Mouse (Mus musculus) bone marrow, adult 2 months (tissue): ENCODE results near the gene Map10. TPM values are rescaled to one million over a fixed set of nuclear protein-coding genes. Genes with fewer than 3 reads are reported as not detected.

ENCODE experiments used
- H3K27ac ChIP-seq: fragments of 200-500 bp; 2 replicates; pipeline ENCODE4 v1.5.1; 2012; ENCODE audit warnings: low read depth, mild to moderate bottlenecking, control low read depth, inconsistent platforms, low read length; ENCODE audit not compliant: control insufficient read depth, poor library complexity, insufficient read depth
- H3K4me1 ChIP-seq: fragments of 200-500 bp; 2 replicates; pipeline ENCODE4 v1.6.1; 2011; ENCODE audit warnings: low read length; ENCODE audit not compliant: control insufficient read depth, insufficient read depth
- H3K4me3 ChIP-seq: fragments of 200-500 bp; replicated peaks from 2 replicates; pipeline ENCODE3; 2011; ENCODE audit warnings: mild to moderate bottlenecking, low read depth, low read length, control low read depth; ENCODE audit not compliant: control insufficient read depth
- CTCF ChIP-seq: fragments of 200-500 bp; IDR thresholded peaks from 2 replicates; pipeline ENCODE4 v1.5.1; 2011; ENCODE audit warnings: low read length, control low read depth; ENCODE audit not compliant: control insufficient read depth, insufficient read depth
- POLR2A ChIP-seq: fragments of 200-500 bp; IDR thresholded peaks from 2 replicates; pipeline ENCODE4 v1.6.1; 2011; ENCODE audit warnings: low read depth, mild to moderate bottlenecking, control low read depth, low read length, borderline replicate concordance; ENCODE audit not compliant: control insufficient read depth
- WGBS: fragments of 180-500 bp; shearing (Covaris S2); methylation state at CpG from one replicate; pipeline ENCODE4 v1.1.7; 2018; 5-methylcytosine and 5-hydroxymethylcytosine counted together
- polyA plus RNA-seq: library from polyadenylated mRNA; stranded (reverse); fragments of >200 nt; gene quantifications from 2 replicates; pipeline ENCODE4 v1.2.4, GENCODE M21; 2011; ENCODE audit warnings: low replicate concordance; ENCODE audit not compliant: missing spikeins, insufficient read depth, insufficient read length

Gene Map10
- polyA plus RNA-seq, 1 experiment = 0.42 TPM

- Histone ChIP-seq H3K4me3 (no peak overlapping the region), H3K4me1 (no peaks in the 10 kb centered on the region), H3K27ac (no peak overlapping the region)
- no peak for TF ChIP-seq POLR2A
- TF ChIP-seq CTCF = no peak
- WGBS = 72% methylated on average over 3 of the region's 3 CpGs
These were observed 6.2 kb downstream of the Map10 start for GRCm38 (mm10) chr8:125675796-125676195.

DNA sequence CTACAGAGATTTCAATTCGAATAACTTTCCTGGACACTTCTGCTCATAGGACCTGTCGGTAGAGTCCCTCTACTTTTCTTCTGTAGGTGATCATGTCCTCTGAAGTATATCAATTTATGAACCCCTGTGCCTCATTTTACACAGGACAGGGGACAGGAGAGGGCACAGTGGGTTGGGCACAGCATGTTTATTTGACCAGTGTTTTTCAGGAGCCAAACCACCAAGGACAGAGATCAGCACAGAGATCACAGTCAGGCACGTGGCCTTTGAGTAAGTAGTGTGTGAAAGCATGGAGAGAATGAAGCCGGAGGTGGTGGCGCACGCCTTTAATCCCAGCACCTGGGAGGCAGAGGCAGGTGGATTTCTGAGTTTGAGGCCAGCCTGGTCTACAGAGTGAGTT is 7.9 kb downstream of the Map10 start:
- Histone ChIP-seq H3K27ac (no peak overlapping the region), H3K4me3 (no peak overlapping the region), H3K4me1 (no peaks in the 10 kb centered on the region)
- 87% methylated on average over 6 of the region's 6 CpGs for WGBS
- TF ChIP-seq CTCF = no peak

- Histone ChIP-seq H3K27ac (no peak overlapping the region), H3K4me3 (no peak overlapping the region), H3K4me1 (no peaks in the 10 kb centered on the region)
- WGBS = 82% methylated on average over 8 of the region's 8 CpGs
- no peak for TF ChIP-seq CTCF
- TF ChIP-seq POLR2A = no peak
These were observed 9.4 kb downstream of the Map10 start for GRCm38 (mm10) chr8:125678854-125679648.

DNA sequence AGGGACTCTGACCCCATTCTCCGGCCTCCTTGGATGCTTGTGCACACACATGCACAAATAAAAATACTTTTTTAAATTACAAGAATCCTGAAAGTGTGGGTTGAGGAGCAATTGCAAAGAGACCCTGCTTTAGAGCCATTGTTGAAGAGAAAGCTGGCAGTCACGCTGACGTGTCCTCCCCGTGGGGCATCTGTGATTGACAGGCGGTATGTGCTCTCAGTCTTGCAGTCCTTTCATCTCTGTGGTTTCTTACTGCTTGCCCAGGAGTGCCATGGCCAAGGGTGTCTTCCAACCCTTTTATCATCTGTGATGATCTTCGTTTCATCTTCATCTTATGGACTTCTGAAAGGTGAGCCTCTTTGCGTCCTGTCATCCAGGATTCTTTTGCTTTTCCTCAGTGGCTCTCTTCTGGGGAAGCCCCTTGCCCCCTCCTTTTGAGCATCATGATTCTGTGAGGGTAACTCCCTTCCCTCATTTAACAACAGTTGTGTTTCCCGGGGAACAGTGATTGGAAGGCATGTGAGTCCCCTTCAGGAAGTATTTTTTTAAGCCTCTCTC is 11.3 kb downstream of the Map10 start:
- Histone ChIP-seq H3K4me3 (no peak overlapping the region), H3K27ac (no peak overlapping the region), H3K4me1 (no peaks in the 10 kb centered on the region)
- WGBS = 64% methylated on average over 8 of the region's 8 CpGs
- TF ChIP-seq POLR2A (no peak), CTCF (no peak)

- no peaks in the 10 kb centered on the region for H3K4me1 ChIP-seq
- 66% methylated on average over 6 of the region's 6 CpGs for WGBS
- no peak overlapping the region for H3K27ac ChIP-seq
- H3K4me3 ChIP-seq = no peak overlapping the region
- TF ChIP-seq CTCF (no peak), POLR2A (no peak)
These were observed 15.7 kb downstream of the Map10 start for GRCm38 (mm10) chr8:125685216-125685760.

DNA sequence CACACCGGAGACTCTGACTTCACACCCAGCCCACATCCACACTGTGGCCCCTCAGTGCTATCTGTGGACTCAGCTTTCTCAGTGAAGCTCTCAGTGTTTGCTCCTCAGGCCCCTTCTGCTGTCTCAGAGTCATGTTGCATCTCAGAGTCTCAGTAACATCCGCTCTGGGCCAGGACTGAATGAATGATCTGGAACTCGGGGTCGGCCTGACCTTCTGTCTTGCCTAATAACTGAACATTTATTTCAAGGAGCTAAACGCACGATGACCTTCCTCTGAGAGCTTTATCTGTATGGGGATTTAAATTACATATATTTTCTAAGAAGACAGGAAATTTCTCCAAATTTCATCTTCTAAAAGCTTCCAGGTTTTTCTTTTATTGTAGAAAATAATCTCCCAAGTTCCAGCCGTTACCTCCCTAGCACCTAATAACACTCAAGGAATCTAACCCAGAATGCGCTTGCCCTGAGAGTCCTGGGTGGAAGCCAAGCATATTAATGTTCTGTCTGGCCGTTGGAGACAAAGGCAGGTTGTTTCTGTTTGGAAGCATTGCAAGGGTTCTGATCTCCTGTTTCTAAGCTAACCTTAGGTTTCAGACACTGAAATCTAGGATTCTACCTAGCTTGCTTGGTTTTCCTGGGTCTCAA is 16.7 kb downstream of the Map10 start:
- 70% methylated on average over 9 of the region's 9 CpGs for WGBS
- no peak overlapping the region for H3K27ac ChIP-seq
- no peaks in the 10 kb centered on the region for H3K4me1 ChIP-seq
- no peak for TF ChIP-seq POLR2A
- no peak for TF ChIP-seq CTCF
- H3K4me3 ChIP-seq = no peak overlapping the region

DNA sequence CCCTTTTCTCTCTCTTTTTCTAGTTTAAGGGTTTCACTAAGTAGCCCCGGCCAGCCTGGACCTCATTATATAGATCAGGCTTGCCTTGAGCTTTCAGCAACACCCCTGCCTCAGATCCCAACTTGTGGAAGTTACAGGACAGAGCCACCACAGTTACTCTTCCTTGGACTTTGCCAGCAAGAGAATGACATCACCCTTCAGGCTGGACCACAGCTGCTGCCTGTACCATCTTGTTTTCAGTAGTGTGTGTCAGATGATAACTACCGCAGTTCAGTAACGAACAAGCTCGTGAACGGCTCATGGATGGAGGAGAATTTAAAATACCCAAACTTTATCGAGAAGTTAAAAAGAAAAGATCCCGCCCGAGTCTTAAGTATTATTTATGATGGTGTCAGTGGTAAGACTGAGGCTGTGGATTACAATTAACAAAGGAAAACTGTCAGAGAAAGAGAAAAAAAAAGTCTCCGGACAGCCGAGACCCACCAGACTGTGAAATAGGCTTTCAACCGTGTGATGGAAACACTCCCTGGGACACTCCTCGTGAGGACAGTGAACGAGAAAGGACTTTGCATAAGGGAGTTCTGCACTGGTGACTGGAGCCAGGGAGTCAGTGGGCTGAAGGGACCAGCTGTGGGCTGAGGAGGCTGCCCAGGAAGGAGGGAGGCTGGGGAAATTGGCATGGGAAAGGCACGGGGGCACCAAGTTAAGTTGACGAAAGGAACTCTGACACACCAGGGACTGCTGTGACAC is 20.7 kb downstream of the Map10 start:
- H3K27ac ChIP-seq = no peak overlapping the region
- no peaks in the 10 kb centered on the region for H3K4me1 ChIP-seq
- WGBS = 76% methylated on average over 15 of the region's 15 CpGs
- H3K4me3 ChIP-seq = no peak overlapping the region
- TF ChIP-seq CTCF (no peak), POLR2A (no peak)

GRCm38 (mm10) chr8:125690961-125691360 is 21.3 kb downstream of the Map10 start:
- Histone ChIP-seq H3K4me3 (no peak overlapping the region), H3K27ac (no peak overlapping the region), H3K4me1 (no peaks in the 10 kb centered on the region)
- TF ChIP-seq CTCF = no peak
- no peak for TF ChIP-seq POLR2A
- 71% methylated on average over 3 of the region's 3 CpGs for WGBS
